21 mouse cellular contexts compared by ENCODE assay signal in the genomic region with DNA sequence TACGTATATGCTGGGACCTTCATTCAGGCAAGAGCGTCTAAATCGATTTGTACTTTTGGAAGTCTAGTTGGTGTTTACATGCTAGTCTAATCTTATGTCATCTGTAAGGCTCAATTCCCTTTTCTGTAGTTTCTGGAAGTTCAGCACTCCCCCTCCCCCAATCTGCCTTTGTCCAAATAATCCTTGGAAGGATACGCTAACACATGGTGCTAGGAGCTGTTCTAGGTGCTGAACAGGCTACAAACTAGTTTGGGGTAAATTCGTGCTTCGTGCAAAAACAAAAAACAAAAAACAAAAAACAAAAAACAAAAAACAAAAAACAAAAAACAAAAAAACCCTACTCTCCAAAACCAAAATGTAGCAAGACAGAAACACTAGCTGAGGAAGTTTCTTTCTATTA. TPM values are rescaled to one million over a fixed set of nuclear protein-coding genes. Genes with fewer than 3 reads are reported as not detected.
DNase-seq lines count a peak whose midpoint lies in the region; ATAC-seq and TF ChIP-seq lines count a peak whose summit lies in the region.
"Had no signal": no experiment of that assay in that cellular context is flagged by ENCODE, and none has a peak within 500 bp of the region (broad histone marks: within the 10 kb centered on the region; RNA-seq: fewer than 3 reads in every experiment).

No protein-coding gene starts in this region.

- no peaks in the 10 kb centered on the region for H3K4me1 ChIP-seq in kidney, postnatal 0 days (replicated peaks; ENCODE audit: insufficient read depth, low read length)
- no peaks in the 10 kb centered on the region for H3K4me1 ChIP-seq in embryonic facial prominence, embryonic 14.5 days (ENCODE audit: control insufficient read depth, insufficient read depth, low read length)
- H3K4me1 ChIP-seq: forebrain, embryonic 12.5 days; limb, embryonic 13.5 days; megakaryocyte, embryonic 14.5 days had no signal

- WGBS in kidney, postnatal 0 days, result 52% methylated on average over 6 of the region's 6 CpGs
- 47% methylated on average over 6 of the region's 6 CpGs for WGBS in embryonic facial prominence, embryonic 14.5 days

- H3K4me2 ChIP-seq in kidney, postnatal 0 days (ENCODE audit: low read length), result no peak overlapping the region
- H3K4me2 ChIP-seq in embryonic facial prominence, embryonic 14.5 days (ENCODE audit: low read depth, low read length), result no peak overlapping the region
- H3K4me2 ChIP-seq: embryonic facial prominence, embryonic 13.5 days; forebrain, embryonic 12.5 days; heart, embryonic 11.5 days; limb, embryonic 13.5 days had no signal

- no peak for TF ChIP-seq CTCF in kidney, postnatal 0 days (IDR thresholded peaks at IDR 0.05; ENCODE audit: low read depth)

- no peak for ATAC-seq in kidney, postnatal 0 days (replicated peaks; ENCODE audit: low FRiP score, low read depth)
- ATAC-seq in embryonic facial prominence, embryonic 14.5 days (ENCODE audit: low read depth), result no peak
- ATAC-seq: inflammation-experienced regulatory T-cells, adult 6 months; liver, postnatal 0 days had no signal

- H3K27me3 ChIP-seq in kidney, postnatal 0 days (ENCODE audit: insufficient read depth, low read length), result no peaks in the 10 kb centered on the region
- H3K27me3 ChIP-seq in embryonic facial prominence, embryonic 14.5 days (replicated peaks; ENCODE audit: control insufficient read depth, insufficient read depth, low read length), result no peaks in the 10 kb centered on the region
- H3K27me3 ChIP-seq: embryonic facial prominence, embryonic 13.5 days; forebrain, embryonic 12.5 days; limb, embryonic 13.5 days had no signal

- no peaks in the 10 kb centered on the region for H3K36me3 ChIP-seq in kidney, postnatal 0 days (ENCODE audit: insufficient read depth, low read length)
- H3K36me3 ChIP-seq in embryonic facial prominence, embryonic 14.5 days (ENCODE audit: control insufficient read depth, insufficient read depth, low read length), result no peaks in the 10 kb centered on the region
- H3K36me3 ChIP-seq: embryonic facial prominence, embryonic 13.5 days; forebrain, embryonic 12.5 days; limb, embryonic 13.5 days had no signal

- no peak overlapping the region for H3K4me3 ChIP-seq in kidney, postnatal 0 days (replicated peaks; ENCODE audit: low read depth, low read length)
- no peak overlapping the region for H3K4me3 ChIP-seq in embryonic facial prominence, embryonic 14.5 days (ENCODE audit: low read depth, low read length)
- H3K4me3 ChIP-seq: embryonic facial prominence, embryonic 13.5 days; forebrain, embryonic 12.5 days; gastrocnemius, adult 2 months; limb, embryonic 13.5 days; megakaryocyte, embryonic 14.5 days had no signal

- no peak overlapping the region for H3K27ac ChIP-seq in kidney, postnatal 0 days
- no peak overlapping the region for H3K27ac ChIP-seq in embryonic facial prominence, embryonic 14.5 days (replicated peaks; ENCODE audit: low read depth, low read length)
- H3K27ac ChIP-seq: embryonic facial prominence, embryonic 13.5 days; forebrain, embryonic 12.5 days; gastrocnemius, adult 2 months; limb, embryonic 13.5 days had no signal

- H3K9ac ChIP-seq in kidney, postnatal 0 days (ENCODE audit: low read depth, low read length), result no peak overlapping the region
- H3K9ac ChIP-seq in embryonic facial prominence, embryonic 14.5 days (ENCODE audit: low read depth, low read length), result no peak overlapping the region
- H3K9ac ChIP-seq: embryonic facial prominence, embryonic 13.5 days; forebrain, embryonic 12.5 days; limb, embryonic 13.5 days; liver, postnatal 0 days had no signal

- peak; percentile 76 for DNase-seq in kidney, postnatal 0 days (ENCODE audit: low spot score)
- DNase-seq in kidney, postnatal 25 days, result no peak
- DNase-seq in 3T3-L1 (ENCODE audit: low read depth, low spot score), result peak; percentile 61
- DNase-seq in ZHBTc4 (ENCODE audit: low read depth, low spot score), result peak; percentile 64
- peak; percentile 86 for DNase-seq in embryonic facial prominence, embryonic 14.5 days (ENCODE audit: low spot score)
- no peak for DNase-seq in cerebellum, postnatal 4 days (ENCODE audit: low spot score in 2 of 2)
- no peak for DNase-seq in yolk sac, embryonic 10.5 days (ENCODE audit: low spot score)
- no peak for DNase-seq in neural tube, embryonic 10.5 days (ENCODE audit: extremely low spot score, low spot score)
- DNase-seq: B cell, adult 2 months; cerebellum, adult 2 months; gastrocnemius, adult 2 months; heart, postnatal 36 days; liver, postnatal 0 days; thymus, postnatal 4 days had no signal

- no peaks in the 10 kb centered on the region for H3K9me3 ChIP-seq in kidney, postnatal 0 days (replicated peaks; ENCODE audit: low read length)
- no peaks in the 10 kb centered on the region for H3K9me3 ChIP-seq in embryonic facial prominence, embryonic 14.5 days (ENCODE audit: control insufficient read depth, low read length)
- H3K9me3 ChIP-seq: embryonic facial prominence, embryonic 13.5 days; forebrain, embryonic 12.5 days; limb, embryonic 13.5 days; megakaryocyte, embryonic 14.5 days had no signal

RNA-seq across cellular contexts. Expression of a gene that starts 10.6 kb away (rescaled TPM):
- 0.11 and 0.16 TPM in 2 replicates for polyA plus RNA-seq in kidney, postnatal 0 days (2015; fragmentation: Nextera tagmentation; extraction: Ambion mirVana)
- not detected in 2 replicates for polyA plus RNA-seq in embryonic facial prominence, embryonic 14.5 days (2014; fragmentation: Nextera tagmentation; extraction: Ambion mirVana)
- polyA plus RNA-seq: cerebellum, adult 2 months; embryonic facial prominence, embryonic 13.5 days; forebrain, embryonic 12.5 days; heart, embryonic 11.5 days; inflammation-experienced regulatory T-cells, adult 6 months; limb, embryonic 13.5 days; liver, postnatal 0 days; stomach, embryonic 16.5 days had no signal

RNA-seq across cellular contexts. Expression of a gene that starts 30.4 kb away (rescaled TPM):
- polyA plus RNA-seq in kidney, postnatal 0 days (2015; fragmentation: Nextera tagmentation; extraction: Ambion mirVana), result 58.2 and 71.4 TPM in 2 replicates
- polyA plus RNA-seq in embryonic facial prominence, embryonic 14.5 days (2014; fragmentation: Nextera tagmentation; extraction: Ambion mirVana), result 55.0 and 63.3 TPM in 2 replicates

Comparison
In these comparisons a context has a peak if more than half of its experiments do, and no peak if none do; other contexts are left out.
1. DNase-seq: peak in kidney, postnatal 0 days (single experiment), 3T3-L1 (single experiment), ZHBTc4 (single experiment) and embryonic facial prominence, embryonic 14.5 days (single experiment); none in kidney, postnatal 25 days (0 of 2), cerebellum, postnatal 4 days (0 of 2), yolk sac, embryonic 10.5 days (single experiment) and neural tube, embryonic 10.5 days (single experiment).